Mouse (Mus musculus) cerebellum, adult 2 months (tissue): ENCODE measurements around the gene Ap3m1.

ENCODE experiments used
- CTCF ChIP-seq: fragments of 200-500 bp; IDR thresholded peaks from 2 replicates; pipeline ENCODE4 v1.5.1; 2011; ENCODE audit warnings: low read depth, mild to moderate bottlenecking, control low read depth, low read length, moderate library complexity, borderline replicate concordance; ENCODE audit not compliant: insufficient read depth
- POLR2A ChIP-seq: fragments of 200-500 bp; IDR thresholded peaks from 2 replicates; pipeline ENCODE4 v1.6.1; 2011; ENCODE audit warnings: low read length, control low read depth, borderline replicate concordance; ENCODE audit not compliant: insufficient read depth

DNA sequence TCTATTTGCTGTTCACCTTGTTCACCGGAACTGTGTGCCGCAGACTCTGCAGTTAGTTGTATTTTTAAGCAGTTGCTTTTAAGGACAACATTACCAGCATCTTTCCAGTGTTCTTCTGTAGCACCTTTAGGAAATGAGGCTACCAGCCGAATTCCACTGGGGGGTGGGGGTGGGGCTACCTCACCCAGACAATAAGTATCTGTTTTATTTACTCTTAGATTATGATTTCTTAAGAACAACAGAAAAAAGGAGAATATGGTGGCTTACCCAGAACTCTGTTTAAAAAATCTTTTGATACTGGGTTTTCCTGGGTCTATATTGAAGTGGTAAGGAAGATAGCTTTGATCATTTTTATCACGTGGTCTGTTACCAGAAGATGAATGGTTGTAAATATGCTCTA lies 18.0 kb downstream of the Ap3m1 start:
- TF ChIP-seq POLR2A (no peak), CTCF (no peak)
